Mouse (Mus musculus) stomach, postnatal 0 days (tissue): ENCODE results near the gene Tnr. TPM values are rescaled to one million over a fixed set of nuclear protein-coding genes. Genes with fewer than 3 reads are reported as not detected.

ENCODE experiments used
- ATAC-seq: fragments of 200-750 bp; cut with Nextera tagmentation; 2 replicates; pipeline ENCODE4 v1.8.0; 2017; ENCODE audit not compliant: low FRiP score, low TSS enrichment
- DNase-seq: peaks from one replicate; pipeline ENCODE4 v3.0.0-alpha.2; 2016; ENCODE audit warnings: low spot score
- H3K27ac ChIP-seq: fragments of 300-500 bp; sonication (generic); replicated peaks from 2 replicates; pipeline ENCODE4 v1.5.1; 2014; ENCODE audit warnings: mild to moderate bottlenecking, control low read depth
- H3K27me3 ChIP-seq: fragments of 300-500 bp; sonication (generic); 2 replicates; pipeline ENCODE4 v1.6.1; 2014; ENCODE audit warnings: low read length; ENCODE audit not compliant: control insufficient read depth, insufficient read depth
- H3K36me3 ChIP-seq: fragments of 300-500 bp; sonication (generic); 2 replicates; pipeline ENCODE4 v1.6.1; 2014; ENCODE audit warnings: low read length, mixed read lengths; ENCODE audit not compliant: control insufficient read depth, insufficient read depth
- H3K4me1 ChIP-seq: fragments of 300-500 bp; sonication (generic); replicated peaks from 2 replicates; pipeline ENCODE4 v1.6.1; 2014; ENCODE audit warnings: antibody characterized with exemption; ENCODE audit not compliant: control insufficient read depth, insufficient read depth
- H3K4me2 ChIP-seq: fragments of 300-500 bp; sonication (generic); replicated peaks from 2 replicates; pipeline ENCODE4 v1.6.1; 2014; ENCODE audit warnings: low read depth, mild to moderate bottlenecking, control low read depth, moderate library complexity
- H3K4me3 ChIP-seq: fragments of 300-500 bp; sonication (generic); 2 replicates; pipeline ENCODE4 v1.5.1; 2014; ENCODE audit warnings: low read depth, low read length, control low read depth
- H3K9ac ChIP-seq: fragments of 300-500 bp; sonication (generic); 2 replicates; pipeline ENCODE4 v1.6.1; 2014; ENCODE audit warnings: mild to moderate bottlenecking, low read length, control low read depth, mixed read lengths
- H3K9me3 ChIP-seq: fragments of 300-500 bp; sonication (generic); 2 replicates; pipeline ENCODE4 v1.6.1; 2016; ENCODE audit warnings: low read length; ENCODE audit not compliant: control insufficient read depth
- CTCF ChIP-seq: IDR thresholded peaks from 2 replicates; pipeline ENCODE4 v1.5.1; 2016; ENCODE audit warnings: antibody characterized with exemption, low read depth, mild to moderate bottlenecking, moderate library complexity
- EP300 ChIP-seq: optimal IDR thresholded peaks from 2 replicates; pipeline ENCODE3; 2016; ENCODE audit warnings: antibody characterized with exemption
- WGBS: fragments of 180-500 bp; shearing (Covaris S2); extraction: QIAGEN DNeasy Blood & Tissue Kit; methylation state at CpG from one replicate; pipeline ENCODE4 v1.1.7; 2014; 5-methylcytosine and 5-hydroxymethylcytosine counted together
- polyA plus RNA-seq: library from polyadenylated mRNA; unstranded; fragments of >200 nt; fragmentation: Nextera tagmentation; extraction: Ambion mirVana; gene quantifications from 2 replicates; pipeline ENCODE4 v1.2.1, GENCODE M21; 2015

Gene Tnr
- polyA plus RNA-seq, 1 experiment from 2014 or later = 0.10 TPM

GRCm38 (mm10) chr1:159760970-159761369, 237.4 kb downstream of the Tnr start:
- no peak for DNase-seq
- no peak overlapping the region for H3K9ac ChIP-seq
- TF ChIP-seq EP300 = no peak
- TF ChIP-seq CTCF = no peak
- no peaks in the 10 kb centered on the region for H3K36me3 ChIP-seq
- H3K4me1 ChIP-seq = no peaks in the 10 kb centered on the region
- H3K4me3 ChIP-seq = no peak overlapping the region
- H3K27ac ChIP-seq = no peak overlapping the region
- no peaks in the 10 kb centered on the region for H3K9me3 ChIP-seq
- H3K27me3 ChIP-seq = no peaks in the 10 kb centered on the region
- no peak for ATAC-seq
- no peak overlapping the region for H3K4me2 ChIP-seq

DNA sequence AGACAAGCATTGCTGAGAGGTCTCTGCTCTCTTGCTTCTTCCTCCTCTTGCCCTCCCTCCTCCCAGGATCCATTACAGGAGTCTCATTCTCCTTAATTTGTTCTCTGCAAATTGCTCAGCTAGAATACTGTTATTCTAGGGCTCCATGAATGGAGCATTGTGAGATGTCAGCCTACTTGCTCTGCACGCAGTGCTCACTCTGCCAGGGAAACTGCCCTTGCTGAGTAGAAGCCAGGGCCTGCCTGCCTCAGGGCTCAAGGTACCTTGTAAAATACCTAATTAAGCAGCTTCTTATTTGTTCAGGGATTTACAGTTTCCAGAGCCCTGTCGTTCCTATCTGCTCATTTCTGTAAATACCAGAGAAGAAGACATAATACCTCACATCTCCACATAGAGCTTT, 240.3 kb downstream of the Tnr start:
- TF ChIP-seq CTCF (no peak), EP300 (no peak)
- 66% methylated on average over 2 of the region's 2 CpGs for WGBS
- no peak overlapping the region for H3K9ac ChIP-seq
- no peaks in the 10 kb centered on the region for H3K4me1 ChIP-seq
- no peak overlapping the region for H3K4me3 ChIP-seq
- no peak for ATAC-seq
- no peaks in the 10 kb centered on the region for H3K9me3 ChIP-seq
- no peaks in the 10 kb centered on the region for H3K36me3 ChIP-seq
- DNase-seq = no peak
- no peak overlapping the region for H3K27ac ChIP-seq
- no peaks in the 10 kb centered on the region for H3K27me3 ChIP-seq
- no peak overlapping the region for H3K4me2 ChIP-seq

DNA sequence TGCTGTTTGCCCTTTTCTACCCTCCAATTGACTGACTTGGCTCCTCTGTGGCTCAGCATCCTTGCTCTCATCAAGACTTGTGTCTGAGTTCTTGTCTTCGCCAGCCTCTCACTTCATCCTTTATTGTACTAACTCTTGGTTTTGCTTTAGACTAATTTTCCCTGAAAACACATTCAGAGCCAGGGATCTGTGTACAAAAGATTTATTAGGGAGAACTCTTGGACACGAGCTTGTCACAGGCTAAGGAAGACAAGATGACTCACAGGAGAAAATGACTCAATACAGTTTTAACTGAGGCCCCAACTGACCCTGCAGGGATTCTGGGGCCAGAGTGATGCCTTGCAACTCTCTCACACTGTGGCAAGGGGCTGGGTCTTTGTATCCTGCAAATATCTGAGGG, 241.3 kb downstream of the Tnr start:
- no peaks in the 10 kb centered on the region for H3K4me1 ChIP-seq
- H3K27ac ChIP-seq = no peak overlapping the region
- H3K27me3 ChIP-seq = no peaks in the 10 kb centered on the region
- no peak overlapping the region for H3K4me2 ChIP-seq
- ATAC-seq (no peak), DNase-seq (no peak)
- TF ChIP-seq EP300 (no peak), CTCF (no peak)
- H3K36me3 ChIP-seq = no peaks in the 10 kb centered on the region
- H3K4me3 ChIP-seq = no peak overlapping the region
- no peak overlapping the region for H3K9ac ChIP-seq
- 53% methylated on average over 2 of the region's 2 CpGs for WGBS
- H3K9me3 ChIP-seq = no peaks in the 10 kb centered on the region

DNA sequence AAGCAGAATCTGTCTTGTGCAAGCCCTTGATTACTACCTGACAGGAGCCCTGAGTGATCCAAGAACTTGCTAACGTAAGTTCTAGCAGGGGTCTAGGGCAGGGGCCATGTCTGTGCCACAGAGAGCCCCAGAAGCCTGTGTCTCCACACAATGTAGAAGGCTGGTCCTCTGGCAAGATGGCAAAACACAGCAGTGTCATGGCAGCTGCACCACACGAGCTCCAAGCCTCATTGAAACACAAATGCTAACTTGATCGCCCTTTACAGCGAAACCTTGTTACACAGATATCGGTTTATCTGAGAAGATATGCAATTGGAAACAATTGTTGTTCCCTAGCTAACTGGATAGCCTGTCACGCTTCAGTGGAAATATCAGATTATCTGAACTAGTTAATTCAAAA, 246.4 kb downstream of the Tnr start:
- ATAC-seq = no peak
- Histone ChIP-seq H3K4me1 (no peaks in the 10 kb centered on the region), H3K4me2 (no peak overlapping the region), H3K27ac (no peak overlapping the region), H3K9ac (no peak overlapping the region), H3K4me3 (no peak overlapping the region), H3K9me3 (no peaks in the 10 kb centered on the region), H3K27me3 (no peaks in the 10 kb centered on the region), H3K36me3 (no peaks in the 10 kb centered on the region)
- no peak for TF ChIP-seq CTCF
- no peak for DNase-seq
- WGBS = 70% methylated on average over 6 of the region's 6 CpGs

DNA sequence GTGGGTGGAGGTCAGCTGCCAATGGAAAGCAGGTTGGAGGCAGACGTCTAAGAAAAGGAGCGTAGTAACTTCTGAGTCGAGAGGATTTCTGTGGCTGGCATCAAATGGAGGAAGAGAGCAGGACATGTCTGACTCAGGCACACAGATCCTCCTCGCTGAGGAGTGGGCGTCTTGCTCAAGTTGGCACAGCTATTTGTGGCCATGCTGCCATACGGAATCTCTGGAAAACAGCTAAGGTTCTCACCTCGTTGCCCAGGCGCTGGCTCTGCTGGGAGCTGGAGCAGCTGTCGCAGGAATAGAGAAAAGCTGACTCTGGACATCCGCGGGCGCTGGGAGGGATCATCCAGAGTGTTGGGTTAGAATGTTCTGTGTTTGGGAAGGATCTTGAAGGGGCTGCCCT, 250.1 kb downstream of the Tnr start:
- ATAC-seq (no peak), DNase-seq (no peak)
- 73% methylated on average over 12 of the region's 12 CpGs for WGBS
- no peaks in the 10 kb centered on the region for H3K9me3 ChIP-seq
- no peaks in the 10 kb centered on the region for H3K36me3 ChIP-seq
- no peak overlapping the region for H3K9ac ChIP-seq
- H3K27me3 ChIP-seq = no peaks in the 10 kb centered on the region
- no peak overlapping the region for H3K4me3 ChIP-seq
- TF ChIP-seq EP300 = no peak
- no peak for TF ChIP-seq CTCF
- H3K27ac ChIP-seq = no peak overlapping the region
- no peaks in the 10 kb centered on the region for H3K4me1 ChIP-seq
- H3K4me2 ChIP-seq = no peak overlapping the region

DNA sequence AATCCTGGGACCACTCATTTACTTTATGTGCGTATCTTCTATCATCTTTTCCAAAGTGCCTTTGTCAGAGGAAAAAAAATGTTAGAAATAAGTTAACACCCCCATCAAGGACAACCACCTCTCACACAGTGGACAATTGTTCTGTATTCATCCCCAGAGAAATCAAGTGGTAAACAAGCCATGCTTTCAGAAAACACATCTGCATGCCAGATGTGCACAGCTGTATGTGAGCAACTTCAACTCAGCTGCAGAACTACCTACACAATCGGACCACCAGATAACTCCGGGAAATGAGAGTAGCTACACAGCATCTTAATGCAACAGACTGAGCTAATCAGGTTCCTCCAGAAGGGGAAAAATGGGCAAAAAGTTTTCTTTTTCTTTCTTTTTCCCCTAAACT, 251.6 kb downstream of the Tnr start:
- Histone ChIP-seq H3K9ac (no peak overlapping the region), H3K9me3 (no peaks in the 10 kb centered on the region), H3K36me3 (no peaks in the 10 kb centered on the region), H3K4me1 (no peaks in the 10 kb centered on the region), H3K4me2 (no peak overlapping the region), H3K4me3 (no peak overlapping the region), H3K27me3 (no peaks in the 10 kb centered on the region), H3K27ac (no peak overlapping the region)
- WGBS = 61% methylated on average over 3 of the region's 3 CpGs
- DNase-seq (no peak), ATAC-seq (no peak)
- TF ChIP-seq CTCF = no peak
- no peak for TF ChIP-seq EP300
